Mouse (Mus musculus) neutrophil, adult 5-6 weeks (primary cell): ENCODE measurements at regions not wholly inside any gene's neighbourhood (a gene's known extent, or its start where the extent isn't known, plus 50 kb on each side); places are given as distances from the start of the nearest gene placed in this dataset.
"Not testable (repeated sequence)": the region's sequence is repeated elsewhere in the genome, so short reads cannot be mapped to it uniquely, and the experiment has no call there.

ENCODE experiments used
- ATAC-seq: fragments of 151-379, 151-347 bp; 2 replicates; pipeline ENCODE4 v1.8.0; 2017; ENCODE audit warnings: mild to moderate bottlenecking, moderate TSS enrichment; ENCODE audit not compliant: insufficient number of reproducible peaks, poor library complexity, low FRiP score, severe bottlenecking; ENCODE audit errors: extremely low read depth

DNA sequence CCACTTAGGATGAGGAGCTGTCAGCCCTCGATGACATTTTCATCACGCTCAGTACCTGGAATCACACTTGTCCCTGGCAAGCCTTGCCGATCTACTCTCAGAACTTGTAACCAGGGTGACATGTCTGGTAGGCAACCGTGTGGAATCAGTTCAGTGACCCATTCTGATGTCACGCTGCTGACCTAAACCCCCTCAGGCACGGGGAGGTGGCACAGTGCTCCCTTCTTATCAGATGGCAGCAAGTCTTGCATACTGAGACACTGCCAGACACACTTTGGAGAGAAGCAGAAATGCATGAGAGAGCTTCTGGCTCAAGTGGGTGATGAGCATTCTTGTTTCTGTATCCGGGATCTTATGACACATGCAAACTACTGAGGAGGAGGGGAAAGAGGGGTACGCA, 470.2 kb downstream of the Tcerg1l start:
- no peak for ATAC-seq

DNA sequence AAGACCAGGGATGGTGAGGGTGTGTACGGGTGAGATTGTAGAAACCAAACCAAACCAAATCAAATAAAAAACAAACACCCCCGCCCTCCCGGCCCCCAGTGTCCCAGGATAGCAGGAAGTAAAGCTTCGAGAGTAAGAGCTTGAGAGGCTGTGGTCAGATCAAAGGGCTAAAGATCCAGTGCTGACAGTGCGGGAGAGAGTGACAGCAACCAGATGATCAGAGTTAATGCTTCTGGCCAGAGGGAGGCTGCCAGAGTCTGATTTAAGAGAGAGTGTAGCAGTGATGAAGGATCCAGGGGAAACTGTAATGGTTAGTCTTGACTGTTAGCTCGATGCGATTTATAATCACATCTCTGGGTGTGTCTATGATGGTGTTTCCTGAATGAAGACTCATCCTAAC, 467.3 kb downstream of the Tcerg1l start:
- ATAC-seq: no peak

DNA sequence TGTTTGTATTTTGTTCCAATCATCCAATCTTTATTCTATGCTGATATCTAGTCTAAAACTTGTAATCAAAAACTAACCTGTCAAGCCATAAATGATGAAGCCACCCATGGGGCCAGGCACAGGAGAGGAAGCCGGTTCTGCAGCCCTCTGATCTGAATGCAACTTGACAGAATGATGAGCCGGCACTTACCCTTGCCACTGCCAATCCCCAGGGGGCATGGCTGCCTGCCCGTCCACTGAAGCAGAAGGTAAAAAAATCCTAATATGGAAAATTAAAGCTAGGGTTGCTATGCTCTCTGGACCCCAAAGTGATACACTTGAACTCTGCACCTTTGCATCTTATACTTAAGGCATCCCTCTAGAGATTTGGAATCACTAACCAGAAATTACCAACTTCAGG, 461.6 kb downstream of the Tcerg1l start:
- no peak for ATAC-seq

DNA sequence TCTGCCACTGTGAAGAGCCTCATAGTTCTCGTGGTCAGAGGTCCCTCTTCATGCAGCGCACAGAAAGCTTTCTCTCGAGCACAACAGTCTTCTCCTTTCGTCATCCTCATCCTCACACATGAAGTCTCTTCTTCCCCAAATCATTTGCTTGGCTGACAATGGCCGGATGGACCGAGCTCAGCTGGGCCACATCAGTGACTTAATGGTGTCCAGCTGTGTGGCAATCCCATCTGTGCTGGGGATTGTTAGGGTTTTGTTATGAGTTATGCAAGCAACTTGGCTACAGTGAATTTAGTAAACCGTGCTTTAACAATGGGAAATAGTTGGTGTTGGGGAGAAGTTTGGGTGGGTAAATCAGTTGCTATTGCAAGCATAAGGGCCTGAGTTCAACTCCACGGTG, 458.4 kb downstream of the Tcerg1l start:
- no peak for ATAC-seq

DNA sequence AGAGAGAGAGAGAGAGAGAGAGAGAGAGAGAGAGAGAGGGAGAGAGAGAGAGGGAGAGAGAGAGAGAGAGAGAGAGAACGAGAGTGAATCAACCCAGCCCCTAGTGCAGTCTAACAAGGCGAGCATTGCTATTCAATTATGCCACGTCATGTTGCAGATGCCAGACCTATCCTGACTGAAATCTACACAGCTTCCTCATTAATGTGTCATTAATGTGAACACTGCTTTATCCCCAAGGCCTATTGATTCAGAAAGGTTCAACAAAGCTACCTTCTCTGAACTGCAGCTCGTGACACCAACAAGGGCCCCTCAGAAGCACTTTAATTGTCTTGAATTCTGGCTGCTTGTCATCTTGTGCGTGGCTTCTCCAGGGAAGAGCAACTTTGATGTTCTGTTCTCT, 457.4 kb downstream of the Tcerg1l start:
- no peak for ATAC-seq

DNA sequence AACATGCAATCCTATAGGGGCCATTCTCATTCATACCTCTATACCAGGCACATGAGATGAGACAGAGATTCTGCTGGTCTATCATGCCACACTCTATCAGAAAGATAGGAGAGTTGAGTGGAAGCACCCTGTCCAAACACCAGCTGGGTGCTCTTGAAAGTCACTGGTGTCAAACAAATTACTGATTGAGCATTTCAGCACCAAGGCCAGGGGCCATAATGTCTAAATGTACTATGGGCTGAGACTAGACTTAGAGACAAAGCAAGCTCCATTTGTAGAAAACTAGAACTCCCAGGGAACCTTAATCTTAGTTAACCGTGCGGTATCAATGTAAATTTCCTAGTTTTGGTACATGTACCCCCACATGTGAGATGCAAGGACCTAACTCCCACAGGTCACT, 452.5 kb downstream of the Tcerg1l start:
- no peak for ATAC-seq

DNA sequence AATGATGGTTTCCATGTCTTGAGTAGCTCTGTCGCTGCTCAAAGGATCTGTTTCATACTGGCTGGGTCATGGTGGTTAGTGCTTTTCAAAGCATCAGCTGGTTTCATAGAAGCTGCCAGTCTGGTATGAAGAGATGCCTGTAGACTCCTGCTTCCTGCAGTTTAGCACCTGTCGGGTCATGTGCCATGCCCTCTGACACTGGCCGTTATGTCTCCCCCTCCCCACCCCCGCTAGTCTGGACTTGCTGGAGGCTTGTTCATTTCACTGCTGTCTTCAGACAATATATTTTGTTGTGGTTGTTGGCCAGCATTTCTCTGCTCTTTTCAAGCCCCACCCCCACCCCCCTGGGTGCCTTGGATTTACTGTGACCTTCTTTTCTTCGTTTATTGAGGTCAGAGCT, 450.1 kb downstream of the Tcerg1l start:
- no peak for ATAC-seq

DNA sequence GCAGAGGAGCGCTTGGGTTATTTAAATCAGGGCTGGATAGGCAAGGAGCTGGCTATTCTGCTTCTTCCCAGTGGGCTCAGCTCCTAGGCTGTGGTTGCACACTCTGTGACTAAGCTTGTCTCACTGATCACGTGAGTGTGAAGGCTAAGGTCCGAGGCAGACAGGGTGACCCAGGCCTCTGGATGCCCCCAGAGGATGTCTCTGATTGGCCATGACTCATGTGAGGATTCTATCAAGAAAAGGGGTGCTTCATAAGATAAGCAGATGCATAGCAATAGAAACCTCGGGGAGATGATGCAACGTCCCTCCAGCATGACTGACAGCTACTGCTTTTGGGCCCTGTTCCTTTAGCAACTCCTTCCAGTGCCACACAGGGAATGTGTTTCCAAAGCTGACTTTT, 440.2 kb downstream of the Tcerg1l start:
- no peak for ATAC-seq

DNA sequence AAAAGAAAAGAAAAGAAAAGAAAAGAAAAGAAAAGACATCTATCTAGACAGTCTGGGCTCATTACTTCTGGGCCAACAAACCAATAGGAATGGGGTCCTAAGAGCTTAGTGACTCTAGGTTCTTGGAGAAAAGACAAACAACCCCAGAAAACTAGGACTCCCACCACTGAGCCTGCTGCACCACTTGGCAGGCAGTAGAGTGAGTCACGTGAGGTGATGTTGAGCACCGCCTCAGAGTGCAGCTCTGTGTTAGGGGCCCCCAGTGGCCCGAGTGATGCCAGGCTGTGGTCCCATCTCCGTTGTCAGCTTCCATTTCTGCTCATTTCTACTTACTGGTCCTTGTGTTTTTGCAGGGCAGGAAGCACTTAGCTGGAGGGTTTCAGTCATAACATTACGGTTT, 439.7 kb downstream of the Tcerg1l start:
- no peak for ATAC-seq

DNA sequence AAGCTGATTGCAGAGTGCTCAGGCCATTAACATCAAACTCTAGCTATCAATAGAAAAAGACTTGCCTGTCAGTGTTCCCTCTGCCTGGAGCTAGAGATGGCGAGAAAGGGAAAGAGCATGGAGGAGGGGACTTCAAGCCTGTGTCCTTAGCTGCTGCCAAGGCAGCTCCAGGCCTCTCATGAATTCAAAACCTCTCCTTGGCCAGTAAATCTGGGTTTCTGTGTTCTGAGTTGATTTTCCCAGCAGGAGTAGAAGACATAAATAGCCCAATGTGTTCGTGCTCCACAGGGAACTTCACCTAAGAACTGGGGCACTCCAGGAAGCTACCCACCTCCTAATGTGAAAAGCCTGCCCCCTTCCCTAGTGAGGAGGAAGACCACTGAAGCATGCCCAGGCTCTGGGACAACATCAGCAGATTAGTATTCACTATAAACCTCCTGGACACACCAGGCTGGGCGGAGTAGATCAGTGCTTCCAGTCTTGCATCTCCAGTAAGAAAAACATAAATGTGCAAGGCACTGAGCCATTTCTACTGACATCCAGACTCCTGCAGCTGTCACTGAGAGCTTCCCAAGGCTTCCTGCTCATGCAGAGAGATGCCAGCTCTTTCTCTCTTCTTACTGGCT, 433.9 kb downstream of the Tcerg1l start:
- no peak for ATAC-seq

DNA sequence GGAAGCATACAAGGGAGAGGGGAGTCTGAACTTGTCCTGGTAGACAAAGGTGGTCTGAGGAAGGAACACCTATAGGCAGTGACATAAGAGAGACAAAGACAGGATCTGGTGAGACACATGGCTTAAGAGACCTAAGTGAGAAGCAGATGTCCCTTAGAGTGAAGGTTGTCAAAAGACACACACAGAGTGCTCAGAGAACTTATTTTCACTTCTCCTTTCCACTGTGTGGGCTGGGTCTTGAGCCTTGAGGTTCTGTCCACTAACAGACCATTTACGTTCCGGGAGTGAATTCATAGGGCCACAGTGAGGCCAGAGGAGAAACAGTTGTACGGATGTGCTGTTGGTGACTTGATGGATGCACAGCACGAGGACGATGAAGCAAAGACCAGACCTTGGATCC, 422.8 kb downstream of the Tcerg1l start:
- no peak for ATAC-seq

DNA sequence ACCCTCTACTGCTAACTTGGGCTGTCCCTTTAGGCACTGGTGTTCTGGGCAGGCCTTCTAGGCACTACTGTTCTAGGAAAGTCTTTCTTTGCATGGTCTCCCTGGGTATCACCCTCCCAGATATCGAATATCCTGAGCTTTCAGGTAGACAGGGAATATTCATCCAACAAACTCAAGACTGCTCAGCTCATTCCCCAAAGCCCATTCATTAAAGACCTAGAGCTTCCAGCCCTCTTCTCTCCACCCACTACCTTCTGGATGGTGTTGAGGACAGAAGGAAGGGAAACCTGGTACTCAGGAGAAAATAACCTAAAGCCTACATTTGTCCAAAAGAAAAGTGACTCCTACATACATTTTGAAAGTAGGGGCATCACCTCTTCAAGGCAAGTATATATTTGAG, 420.0 kb downstream of the Tcerg1l start:
- ATAC-seq: no peak

DNA sequence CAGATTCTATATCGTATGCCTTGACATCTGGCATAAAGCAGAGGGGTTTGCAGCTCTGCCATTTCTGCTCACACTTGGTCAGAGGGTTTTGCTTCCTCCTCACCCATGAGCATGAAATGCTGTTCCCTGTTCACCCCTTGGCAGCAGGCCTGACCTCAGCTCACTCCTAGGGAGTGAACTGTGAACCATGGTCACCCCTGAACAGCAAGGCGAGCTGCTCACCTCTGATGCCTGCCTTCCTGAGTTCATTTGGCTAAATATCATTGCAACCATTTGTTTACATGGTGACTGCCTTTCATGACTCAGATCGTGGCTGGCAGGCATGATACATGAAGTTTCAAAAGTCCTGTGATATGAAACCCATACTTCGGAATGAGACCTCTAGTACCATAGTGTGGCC, 418.2 kb downstream of the Tcerg1l start:
- no peak for ATAC-seq

DNA sequence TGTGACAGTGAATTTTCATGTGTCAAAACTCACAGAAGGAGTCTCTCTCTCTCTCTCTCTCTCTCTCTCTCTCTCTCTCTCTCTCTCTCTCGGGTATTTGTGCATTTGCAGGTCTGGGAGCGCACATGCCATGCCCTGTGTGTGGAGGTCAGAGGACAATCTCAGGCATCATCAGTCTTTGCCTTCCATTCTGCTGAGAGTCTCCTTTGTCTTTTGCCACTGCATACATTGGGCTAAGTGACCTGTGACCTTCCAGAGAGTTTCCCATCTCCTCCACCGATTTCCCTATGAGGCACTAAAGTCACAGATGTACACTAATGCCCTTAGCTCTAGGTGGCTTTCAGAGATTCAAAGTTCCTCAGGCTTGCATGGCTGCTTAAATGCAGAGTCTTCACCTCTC, 391.7 kb downstream of the Tcerg1l start:
- no peak for ATAC-seq

DNA sequence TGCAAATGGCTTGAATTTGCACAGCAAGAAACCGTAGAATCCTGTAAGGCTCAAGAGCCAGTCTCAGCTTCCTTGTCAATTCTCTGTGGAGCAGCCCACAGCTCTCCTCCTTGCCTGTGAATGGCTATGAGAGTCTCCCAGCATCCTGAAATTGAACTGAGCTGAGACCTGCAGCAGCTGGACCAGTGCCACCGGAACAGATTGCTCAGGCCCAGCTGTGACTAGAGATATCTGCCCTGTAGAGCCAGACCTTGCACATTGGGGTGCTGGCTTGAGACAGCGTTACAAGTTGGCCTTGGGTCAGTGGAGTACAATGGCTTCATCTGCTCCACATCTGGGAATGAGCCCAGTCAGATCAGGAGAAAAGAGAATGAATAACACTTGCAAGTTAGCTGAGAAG, 390.6 kb downstream of the Tcerg1l start:
- ATAC-seq: no peak

DNA sequence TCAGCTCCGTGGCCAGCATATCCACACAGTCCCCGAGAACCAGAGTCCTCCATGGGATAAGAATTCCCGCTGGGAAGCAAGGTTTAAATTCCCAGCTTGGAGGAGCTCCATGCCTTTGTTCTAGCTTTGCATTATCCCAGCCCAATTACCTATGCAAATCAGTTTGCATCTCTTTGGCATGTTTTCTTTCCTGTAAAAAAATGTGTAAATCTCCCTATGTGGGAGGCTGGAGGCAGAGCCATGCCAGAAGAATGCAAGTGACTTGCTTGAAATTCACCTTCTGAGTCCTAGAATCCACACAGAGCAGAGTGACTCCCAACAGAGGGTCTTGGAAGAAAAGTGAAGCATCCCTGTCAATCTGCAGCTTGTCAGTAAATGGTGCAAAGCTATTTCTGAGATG, 388.9 kb downstream of the Tcerg1l start:
- ATAC-seq: no peak

DNA sequence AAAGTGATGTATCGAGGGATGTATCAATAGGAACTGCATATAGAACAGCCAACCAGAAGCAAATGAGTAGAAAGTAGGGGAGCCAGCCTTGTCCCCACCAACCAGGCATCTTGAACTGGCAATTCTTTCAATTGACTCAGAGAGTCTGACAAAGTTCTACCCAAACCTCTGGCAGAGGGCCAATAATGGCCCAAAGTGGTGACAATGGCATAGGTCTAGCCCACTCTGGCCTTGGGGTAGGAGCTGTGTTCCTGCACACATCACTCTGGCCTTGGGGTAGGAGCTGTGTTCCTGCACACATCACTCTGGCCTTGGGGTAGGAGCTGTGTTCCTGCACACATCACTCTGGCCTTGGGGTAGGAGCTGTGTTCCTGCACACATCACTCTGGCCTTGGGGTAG, 373.5 kb downstream of the Tcerg1l start:
- ATAC-seq: not testable (repeated sequence)

DNA sequence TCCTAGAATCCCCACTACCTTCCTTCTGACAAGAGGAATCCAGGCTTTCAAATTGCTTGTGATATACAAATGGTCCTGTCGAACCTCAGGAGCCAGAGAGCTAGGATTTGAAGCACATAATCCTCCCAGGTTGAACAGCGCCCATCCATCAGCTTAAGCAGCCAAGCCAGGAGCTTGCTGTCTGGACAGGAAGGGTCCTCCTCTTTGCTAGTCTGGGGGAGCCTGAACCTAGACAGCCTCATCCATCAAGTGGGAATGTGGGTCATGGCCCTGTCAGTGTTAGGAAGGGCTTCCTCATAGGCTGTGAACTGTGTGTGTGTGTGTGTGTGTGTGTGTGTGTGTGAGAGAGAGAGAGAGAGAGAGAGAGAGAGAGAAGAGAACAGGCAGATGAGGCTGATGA, 345.8 kb downstream of the Tcerg1l start:
- ATAC-seq: no peak

DNA sequence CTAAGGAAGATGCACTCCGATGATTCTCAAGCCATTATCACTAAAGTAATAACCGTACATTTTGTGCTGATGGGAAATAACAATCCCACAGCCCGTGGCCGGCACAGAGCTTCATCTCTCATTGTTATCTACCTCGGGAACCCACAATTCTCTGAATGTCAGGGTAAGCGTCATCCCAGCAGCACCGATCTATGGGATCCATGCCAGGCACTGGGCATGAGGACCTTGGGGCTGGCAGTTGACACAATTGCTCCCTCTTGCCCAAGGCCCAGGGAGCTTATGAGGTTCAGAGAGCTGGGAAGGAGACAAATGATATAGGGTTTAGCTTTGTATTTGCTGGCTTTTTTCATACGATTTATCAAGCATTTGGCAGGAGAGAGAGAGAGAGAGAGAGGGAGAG, 342.8 kb downstream of the Tcerg1l start:
- no peak for ATAC-seq

DNA sequence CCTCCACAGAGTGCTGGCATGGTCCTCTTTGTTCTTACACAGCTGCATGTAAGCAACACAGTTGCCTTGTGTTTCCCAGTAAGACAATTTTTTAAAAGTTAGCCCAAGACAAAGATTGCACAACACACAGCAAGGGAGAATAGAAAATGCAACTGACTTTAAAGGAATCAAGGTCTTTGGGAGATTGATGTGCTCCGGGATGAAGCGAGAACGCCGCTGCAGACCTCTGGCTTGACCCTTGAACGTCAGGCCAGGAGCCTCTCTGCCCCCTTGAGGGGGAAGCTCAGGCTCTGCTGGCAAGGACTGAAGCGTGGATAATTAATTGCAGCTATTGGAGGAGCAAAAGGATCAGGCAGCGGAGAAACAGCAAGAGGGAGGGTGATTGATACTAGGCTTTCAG, 336.4 kb downstream of the Tcerg1l start:
- no peak for ATAC-seq

DNA sequence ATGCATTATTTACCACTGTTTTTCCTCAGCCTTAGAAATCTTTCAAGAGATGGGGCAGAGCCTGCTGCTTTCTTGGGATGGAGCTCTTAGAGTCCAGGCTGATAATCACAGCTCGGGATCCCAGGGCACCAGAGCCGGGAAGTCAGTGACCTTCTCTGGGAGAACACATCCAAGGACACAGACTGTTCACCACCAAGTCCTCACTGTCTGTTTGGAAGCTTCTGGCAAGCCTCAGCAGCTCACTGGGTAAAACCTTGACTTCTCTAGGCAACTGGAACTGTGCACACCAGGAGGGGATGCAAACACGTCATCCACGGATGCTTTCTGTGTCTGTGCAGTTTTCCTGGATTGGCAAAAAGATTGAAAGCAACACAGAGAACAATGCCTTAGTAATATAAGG, 330.6 kb downstream of the Tcerg1l start:
- no peak for ATAC-seq

DNA sequence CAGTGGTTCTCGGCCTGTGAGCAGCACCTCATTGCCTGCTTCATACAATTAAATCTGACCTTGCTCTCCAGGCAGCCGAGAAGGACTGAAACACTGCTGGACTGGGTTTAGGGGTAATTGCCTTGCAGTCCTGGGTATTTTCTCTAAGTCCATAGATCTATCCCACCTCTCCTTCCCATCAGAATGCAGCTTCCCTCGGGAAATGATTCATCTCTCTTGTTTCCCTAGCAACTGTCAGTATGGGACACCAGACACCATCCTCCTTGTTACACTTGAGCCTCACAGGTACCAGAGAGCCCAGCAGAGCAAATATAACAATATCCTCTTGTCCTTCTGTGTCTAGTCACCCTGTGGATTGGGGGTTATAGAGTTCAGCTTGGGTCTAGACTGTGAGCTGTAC, 322.3 kb downstream of the Tcerg1l start:
- no peak for ATAC-seq
